Mouse (Mus musculus) G1E-ER4 (cell line): ENCODE data around the gene Epha10. TPM values are rescaled to one million over a fixed set of nuclear protein-coding genes. Genes with fewer than 3 reads are reported as not detected.
"Not testable (repeated sequence)": the region's sequence is repeated elsewhere in the genome, so short reads cannot be mapped to it uniquely, and the experiment has no call there.

Experiments
- GATA1 ChIP-seq: IDR thresholded peaks from one replicate; pipeline ENCODE4 v1.8.0; 2012; ENCODE audit warnings: low read length, inconsistent platforms
- polyA plus RNA-seq: library from polyadenylated mRNA; stranded (reverse); fragments of >175 nt; gene quantifications from 2 replicates; pipeline ENCODE4 v1.2.3, GENCODE M21; 2012

The Epha10 gene
- polyA plus RNA-seq, 1 experiment: not detected

DNA sequence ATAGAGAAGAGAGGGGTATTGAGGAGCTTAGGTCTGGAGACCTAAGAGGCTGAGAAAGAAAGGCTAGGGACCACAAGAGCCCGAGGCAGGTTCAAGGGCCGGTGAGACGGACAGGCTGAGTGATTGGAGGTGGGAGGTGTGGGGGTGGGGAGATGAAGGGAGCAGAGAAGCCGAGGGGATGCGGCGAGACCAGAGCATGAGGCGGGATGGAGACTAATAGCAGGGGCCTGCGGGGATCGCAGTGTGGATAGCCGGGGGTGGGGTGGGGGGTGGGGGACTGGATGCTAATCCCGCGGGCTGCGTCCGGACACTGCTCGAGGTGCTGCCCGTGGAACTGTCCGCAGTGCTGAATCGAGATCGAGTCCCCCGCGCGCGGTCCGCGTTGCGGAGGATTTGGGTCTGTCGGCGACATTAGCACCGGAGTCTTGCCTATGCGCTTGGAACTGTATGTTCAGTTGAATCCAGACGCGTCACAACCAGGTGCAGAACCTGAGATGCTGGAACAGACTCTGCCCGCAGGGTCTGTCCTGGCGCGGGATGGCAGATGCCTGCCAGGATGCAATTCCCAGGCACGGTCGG, 1.5 kb downstream of the Epha10 start:
- TF ChIP-seq GATA1: no peak

DNA sequence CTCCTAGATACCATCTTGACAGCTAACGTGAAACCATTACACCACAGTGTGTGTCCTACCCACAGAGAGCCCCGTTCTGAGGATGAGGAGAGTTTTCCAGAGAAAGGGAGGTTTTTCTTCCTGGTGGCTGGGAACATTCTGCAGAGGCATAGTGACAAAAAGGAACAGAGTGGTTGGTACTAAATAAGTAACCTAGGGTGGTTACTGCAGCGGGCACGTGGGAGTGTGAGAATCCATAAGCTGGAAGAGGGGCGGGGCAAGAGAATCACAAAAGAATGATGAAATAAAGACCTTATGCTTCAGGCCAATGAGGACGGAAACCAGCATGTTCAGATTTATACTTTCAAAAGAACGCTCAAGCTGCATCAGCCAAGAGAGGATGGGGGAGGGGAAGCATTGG, 8.0 kb downstream of the Epha10 start:
- no peak for TF ChIP-seq GATA1

DNA sequence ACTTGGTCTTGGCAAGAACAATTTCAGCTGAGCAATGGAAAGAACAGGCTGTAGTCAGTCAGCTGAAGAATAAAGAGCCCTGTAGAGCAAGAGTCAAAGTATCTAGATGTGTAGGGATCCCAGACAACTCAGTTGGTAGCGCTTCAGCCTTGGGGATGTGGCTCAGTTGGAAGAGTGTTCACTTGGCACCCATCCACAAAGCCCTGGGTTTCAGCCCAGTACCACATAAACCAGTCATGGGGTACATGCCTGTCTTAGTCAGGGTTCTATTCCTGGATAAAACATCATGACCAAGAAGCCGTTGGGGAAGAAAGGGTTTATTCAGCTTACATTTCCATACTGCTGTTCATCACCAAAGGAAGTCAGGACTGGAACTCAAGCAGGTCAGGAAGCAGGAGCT, 9.2 kb downstream of the Epha10 start:
- no peak for TF ChIP-seq GATA1

DNA sequence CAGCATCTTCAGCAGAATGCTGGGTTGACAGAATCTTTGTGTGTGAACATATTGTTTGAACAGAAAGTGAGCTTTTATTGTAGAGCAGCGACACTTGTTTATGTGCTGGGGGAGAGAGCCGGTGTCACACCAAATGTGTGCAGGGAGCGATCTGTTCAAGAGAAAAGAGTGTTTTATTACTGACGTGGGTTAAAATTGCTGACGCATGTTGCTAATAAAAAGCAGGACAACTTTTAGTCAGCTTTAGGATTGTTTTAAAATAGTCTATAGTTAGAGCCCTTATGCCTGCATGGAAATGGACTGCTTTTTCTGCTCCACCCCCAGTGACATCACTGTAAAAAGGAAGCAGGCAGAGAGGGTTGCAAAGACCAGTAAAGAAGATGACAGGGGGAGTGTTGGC, 10.1 kb downstream of the Epha10 start:
- TF ChIP-seq GATA1: no peak

DNA sequence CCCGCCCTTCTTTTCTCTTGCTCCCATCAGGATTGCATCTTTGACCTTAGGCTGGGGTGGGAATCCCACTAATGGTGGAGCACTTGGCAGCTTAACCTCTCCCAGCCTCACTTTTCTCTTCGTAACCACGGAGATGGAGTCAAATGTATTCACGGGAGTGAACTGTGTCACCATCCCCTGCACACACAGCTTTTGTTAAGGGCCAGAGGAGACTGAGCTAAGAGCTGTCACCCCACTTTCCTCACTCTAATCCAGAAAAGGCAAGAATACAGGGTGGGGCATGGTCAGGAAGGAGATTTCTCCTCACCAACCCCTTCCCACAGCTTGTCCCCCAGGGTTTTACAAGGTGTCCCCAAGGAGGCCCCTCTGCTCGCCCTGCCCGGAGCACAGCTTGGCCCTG, 13.1 kb downstream of the Epha10 start:
- no peak for TF ChIP-seq GATA1

DNA sequence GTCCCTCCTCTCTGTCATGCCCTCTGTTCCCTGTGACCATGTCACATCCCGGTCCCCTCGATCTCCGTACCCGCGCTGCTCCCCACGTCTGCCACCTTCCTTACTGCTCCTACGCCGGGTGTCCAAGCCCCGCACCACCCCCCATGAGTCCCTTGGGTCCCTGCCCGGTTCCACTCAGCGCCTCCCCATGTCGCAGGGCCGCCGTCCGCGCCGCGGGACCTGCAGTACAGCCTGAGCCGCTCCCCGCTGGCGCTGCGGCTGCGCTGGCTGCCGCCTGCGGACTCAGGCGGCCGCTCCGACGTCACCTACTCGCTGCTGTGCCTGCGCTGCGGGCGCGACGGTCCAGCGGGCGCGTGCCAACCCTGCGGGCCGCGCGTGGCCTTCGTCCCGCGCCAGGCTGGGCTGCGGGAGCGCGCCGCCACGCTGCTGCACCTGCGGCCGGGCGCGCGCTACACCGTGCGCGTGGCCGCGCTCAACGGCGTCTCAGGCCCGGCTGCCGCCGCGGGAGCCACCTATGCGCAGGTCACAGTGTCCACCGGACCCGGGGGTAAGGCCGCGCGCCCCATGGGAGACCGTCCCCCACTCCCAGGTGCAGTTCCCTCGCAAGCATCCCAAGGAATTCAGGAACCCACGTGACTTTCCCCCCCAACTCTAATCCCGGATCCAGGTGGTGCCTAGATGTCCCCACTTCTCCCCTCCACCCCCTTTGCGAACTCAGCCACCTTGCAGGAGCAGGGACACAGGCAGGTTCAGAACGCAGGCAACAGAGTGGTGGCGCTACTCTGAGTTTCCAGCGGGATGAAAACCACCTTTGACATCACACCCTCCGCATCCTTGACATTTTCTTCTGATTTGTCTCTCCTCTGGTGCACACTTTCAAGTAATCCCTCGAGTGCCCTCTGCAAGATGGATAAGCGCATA, 14.1 kb downstream of the Epha10 start:
- no peak for TF ChIP-seq GATA1

DNA sequence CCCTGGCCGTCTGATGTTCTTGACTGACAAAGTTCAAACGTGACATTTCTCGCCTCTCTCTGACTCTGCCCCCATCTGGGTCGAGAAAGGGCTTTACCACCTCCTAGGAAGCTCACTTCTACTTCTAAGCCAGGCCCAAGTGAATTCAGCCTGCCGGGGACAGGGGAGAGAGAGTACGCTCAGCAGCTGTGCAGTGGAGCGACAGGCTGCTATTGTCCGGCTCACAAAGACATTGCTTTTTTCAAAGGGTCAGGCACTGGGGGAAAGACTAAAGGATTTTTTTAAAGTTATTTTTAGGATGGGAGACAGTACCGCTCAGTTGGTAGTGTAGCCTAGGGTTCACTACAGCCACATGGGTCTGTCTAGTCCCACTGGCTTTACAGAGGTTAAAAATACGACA, 17.7 kb downstream of the Epha10 start:
- no peak for TF ChIP-seq GATA1

DNA sequence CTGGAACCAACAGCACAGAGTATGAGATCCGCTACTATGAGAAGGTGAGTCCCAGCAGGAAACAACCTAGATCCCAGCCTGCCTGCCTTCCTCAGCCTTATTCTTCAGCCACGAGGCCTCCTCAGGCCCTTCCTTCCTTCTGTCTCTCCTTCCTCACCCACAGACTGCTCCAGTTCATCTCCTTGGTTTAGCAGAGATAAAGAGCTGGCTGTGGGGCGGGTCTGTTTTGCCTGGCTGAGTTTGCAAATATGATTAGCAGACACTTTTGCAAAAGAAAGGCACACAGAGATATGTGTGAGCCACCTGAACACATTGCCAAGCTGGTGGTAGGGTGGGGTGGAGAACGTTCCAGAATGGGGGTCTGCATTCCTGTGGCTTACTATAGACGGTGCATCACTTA, 19.2 kb downstream of the Epha10 start:
- no peak for TF ChIP-seq GATA1

DNA sequence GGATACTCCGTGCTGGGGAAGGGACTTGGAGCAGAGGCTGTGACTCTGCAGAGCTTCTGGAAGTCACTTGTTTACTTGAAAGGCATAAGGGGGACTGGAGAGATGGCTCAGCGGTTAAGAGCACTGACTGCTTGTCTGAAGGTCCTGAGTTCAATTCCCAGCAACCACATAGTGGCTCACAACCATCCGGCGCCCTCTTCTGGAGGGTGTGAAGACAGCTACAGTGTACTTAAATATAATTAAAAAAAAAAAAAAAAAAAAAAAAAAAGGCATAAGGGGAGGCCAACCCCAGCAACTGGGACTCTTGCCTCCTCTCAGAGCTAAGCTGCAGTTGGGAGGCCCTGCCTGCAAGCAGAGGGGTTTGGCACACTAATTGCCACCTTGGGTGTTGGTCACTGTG, 24.7 kb downstream of the Epha10 start:
- no peak for TF ChIP-seq GATA1

DNA sequence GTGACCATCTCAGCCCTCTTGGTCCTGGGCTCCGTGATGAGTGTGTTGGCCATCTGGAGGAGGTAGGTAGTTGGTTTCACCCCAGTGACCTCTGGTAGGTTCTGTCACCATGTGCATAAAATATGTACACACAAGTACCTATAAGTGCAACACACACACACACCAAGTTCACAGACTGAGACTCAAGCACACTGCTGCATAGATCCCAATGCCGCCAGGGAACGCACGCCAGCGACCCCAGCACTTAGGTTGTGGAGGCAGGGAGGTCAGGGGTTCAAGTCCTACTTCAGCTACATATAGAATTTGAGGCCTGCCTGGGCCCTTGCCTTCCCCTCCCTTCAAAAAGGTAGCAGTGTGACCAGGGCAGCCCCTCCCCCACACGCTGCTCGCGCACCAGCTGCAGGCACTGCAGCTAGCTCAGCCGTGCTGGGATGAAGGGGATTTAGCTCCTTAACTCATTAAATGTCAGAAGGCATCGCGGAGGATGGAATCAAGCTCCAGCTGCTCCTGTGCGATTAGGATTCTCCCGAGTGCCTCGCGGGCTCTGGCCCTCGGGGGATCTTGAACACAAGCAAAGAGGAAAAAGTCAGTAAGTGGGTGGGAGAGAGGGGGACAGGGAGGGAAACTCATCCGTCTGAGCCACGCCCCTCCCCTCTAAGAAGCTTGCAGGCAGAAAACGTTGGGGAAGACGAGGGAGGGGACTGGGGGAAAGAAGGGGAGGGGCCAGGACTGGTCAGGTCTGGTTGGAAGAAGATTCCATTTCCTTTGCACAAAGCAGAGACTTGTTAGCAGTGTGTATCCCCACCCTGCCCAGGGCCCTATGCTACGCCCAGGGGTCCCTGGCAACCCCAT, 25.5 kb downstream of the Epha10 start:
- TF ChIP-seq GATA1: no peak

DNA sequence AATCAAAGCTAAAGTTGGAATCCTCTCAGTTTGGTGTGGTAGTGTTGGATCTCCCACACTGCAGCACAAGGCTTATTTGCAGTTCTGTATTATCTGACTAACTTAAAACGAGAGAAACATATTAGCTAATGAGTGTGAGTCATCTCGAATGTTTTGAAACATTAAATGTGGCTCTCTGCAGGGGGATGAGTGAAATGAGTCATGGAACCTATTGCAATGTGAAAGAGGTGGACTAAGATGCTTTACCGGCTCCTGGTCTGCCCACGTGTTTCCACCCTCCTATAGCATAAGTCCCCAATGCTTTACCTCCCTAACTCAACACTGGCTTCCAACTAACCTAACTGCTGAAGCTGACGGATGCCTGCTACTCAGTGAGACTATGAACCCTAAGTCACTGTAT, 47.4 kb downstream of the Epha10 start:
- no peak for TF ChIP-seq GATA1

DNA sequence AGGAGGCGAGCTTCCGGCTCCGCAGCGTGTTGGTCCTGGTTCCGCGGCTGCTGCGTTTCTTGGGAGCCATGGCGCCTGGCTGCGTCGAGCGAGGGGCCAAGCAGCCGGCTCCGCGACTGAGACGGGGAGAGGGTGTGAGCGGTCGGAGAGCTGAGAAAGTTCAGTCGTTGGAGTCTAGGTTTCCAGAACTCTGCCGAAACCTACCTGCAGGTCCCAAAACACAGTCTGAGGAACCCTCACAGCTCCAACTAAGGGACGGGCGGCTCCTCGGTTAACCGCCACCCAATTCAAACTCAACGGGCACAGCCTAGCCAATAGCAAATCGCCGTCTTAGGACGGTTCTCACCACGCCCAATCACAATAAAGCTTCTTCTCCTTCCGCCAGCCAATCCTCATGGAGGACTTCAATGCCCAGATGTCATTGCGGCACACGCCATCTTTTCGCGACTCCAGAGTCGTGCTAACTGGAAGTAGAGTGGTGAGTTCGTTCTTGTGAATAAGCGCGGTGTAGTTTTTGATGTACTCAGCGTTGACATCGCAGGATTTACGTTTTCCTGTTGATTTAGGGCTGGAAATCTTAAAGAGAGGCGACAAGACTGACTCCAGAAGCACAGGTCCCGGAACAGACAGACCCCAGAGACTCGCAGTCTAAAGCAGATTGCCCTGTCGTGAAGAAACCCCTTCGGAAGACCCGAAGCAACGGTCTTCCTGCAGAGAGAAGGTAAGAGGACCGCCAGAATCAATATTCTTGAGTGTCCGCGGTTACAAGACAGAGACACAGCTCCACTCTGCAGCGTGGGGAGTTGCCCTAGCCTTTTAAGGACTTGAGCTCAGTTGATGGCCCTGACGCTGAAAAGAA, 56.1 kb downstream of the Epha10 start, which contains the start of gene 9930104L06Rik:
9930104L06Rik (plus strand) TSS at position 436 of the 859 bp plus-strand sequence.
- TF ChIP-seq GATA1: no peak

DNA sequence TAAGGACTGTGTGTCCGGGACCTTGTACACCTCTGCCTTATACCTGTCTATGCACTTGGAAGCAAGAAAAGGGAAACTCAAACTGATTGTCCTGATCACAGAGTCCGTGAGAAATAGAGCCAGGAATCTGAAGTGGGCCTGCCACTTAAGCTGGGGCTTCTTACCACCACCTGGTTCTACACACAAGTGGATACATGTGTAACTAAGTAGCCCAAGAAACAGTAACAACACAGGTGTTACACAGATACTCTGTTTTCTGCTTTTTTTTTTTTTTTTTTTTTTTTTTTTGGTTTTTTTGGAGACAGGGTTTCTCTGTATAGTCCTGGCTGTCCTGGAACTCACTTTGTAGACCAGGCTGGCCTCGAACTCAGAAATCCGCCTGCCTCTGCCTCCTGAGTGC, 58.5 kb downstream of the Epha10 start, which contains the start of gene Cdca8:
Cdca8 (minus strand) TSS at position 101 of the 400 bp plus-strand sequence.
- not testable (repeated sequence) for TF ChIP-seq GATA1

DNA sequence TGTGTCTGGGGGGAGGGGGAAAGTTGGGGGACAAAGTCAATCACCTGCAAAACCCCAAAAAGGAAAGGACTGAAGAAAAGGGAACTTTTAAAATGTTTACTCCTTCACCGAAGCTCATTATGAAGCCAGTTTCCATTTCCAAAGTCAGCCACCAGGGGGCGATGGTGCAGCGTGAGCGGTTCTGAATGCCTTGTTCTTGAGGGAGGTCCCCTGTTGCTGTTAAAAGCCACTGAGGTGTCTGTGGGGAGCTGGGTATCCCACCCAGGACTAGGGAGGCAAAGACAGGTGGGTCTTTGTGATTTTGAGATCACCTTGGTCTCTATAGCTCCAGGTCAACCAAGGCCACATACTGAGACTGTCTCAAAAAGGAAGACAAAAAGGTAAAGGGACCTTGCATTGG, 62.3 kb downstream of the Epha10 start:
- TF ChIP-seq GATA1: no peak

DNA sequence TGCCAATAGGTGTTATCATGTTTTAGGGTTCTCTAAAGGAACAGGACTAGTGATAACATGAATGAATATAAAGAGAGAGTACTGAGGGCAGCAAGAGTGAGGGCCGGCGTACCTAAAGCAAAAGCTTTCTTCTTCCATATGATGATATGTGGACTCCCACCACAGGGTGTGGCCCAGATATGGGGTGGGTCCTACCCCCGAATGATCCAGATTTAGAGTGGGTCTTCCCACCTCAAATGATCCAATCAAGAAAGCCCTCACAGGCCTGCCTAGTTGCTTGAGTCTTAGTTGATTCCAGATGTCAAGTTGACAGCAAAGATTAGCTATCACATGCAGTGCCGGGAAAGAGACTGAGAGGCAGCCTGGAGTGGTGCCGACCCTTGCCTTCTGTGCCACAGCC, 63.1 kb downstream of the Epha10 start:
- TF ChIP-seq GATA1: no peak
